Mouse (Mus musculus): Measurements from ENCODE around the gene Klf5. TPM values are rescaled to one million over a fixed set of nuclear protein-coding genes. Genes with fewer than 3 reads are reported as not detected.

Gene Klf5
- total and polyA plus RNA-seq, 3 experiments = 0.69 to 3.9 TPM; not detected in 1

DNA sequence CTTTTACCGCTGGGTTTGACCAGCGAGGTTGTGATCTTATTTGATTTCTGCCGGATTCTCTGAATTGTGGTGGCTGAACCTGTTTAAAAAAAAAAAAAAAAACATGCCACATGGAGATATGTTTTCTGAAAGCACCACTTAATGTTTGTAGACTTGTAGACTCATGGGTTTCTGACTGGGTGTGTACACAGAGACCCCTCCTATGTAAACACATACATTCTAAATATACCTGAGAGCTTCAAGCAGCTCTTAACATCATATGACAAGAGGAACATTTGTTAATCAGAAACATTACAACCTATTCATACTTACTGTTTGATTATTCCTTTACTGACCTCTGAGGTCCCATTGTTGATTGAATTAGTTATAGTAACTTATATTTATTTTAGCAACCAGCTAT is 38.1 kb downstream of the Klf5 start:
- no peaks in the 10 kb centered on the region for H3K79me2 ChIP-seq (ENCODE audit: control insufficient read depth, insufficient read depth, low read length, poor library complexity)
- H3K27me3 ChIP-seq (ENCODE audit: control insufficient read depth in 1 of 2, insufficient read depth in 2 of 2, low read length in 2 of 2) = no peaks in the 10 kb centered on the region
- peaks cover 4 to 6% of the 10 kb centered on the region in 2 experiments; a peak in 3 of 4 replicates for H3K4me1 ChIP-seq (ENCODE audit: control insufficient read depth in 1 of 2, insufficient read depth in 2 of 2, low read length in 2 of 2)
- DNase-seq (ENCODE audit: low read depth, low spot score) = no peak
- peaks cover 0 to 3% of the 10 kb centered on the region in 2 experiments; a peak in 2 of 4 replicates for H3K36me3 ChIP-seq (ENCODE audit: control insufficient read depth in 1 of 2, insufficient read depth in 2 of 2, low read length in 2 of 2)
- no peak for TF ChIP-seq ZKSCAN1 (IDR thresholded peaks at IDR 0.05; ENCODE audit: low read depth, low read length)
- no peak for TF ChIP-seq MEF2A (IDR thresholded peaks at IDR 0.05; ENCODE audit: extremely low read depth, insufficient replicate concordance, low read depth, low read length, poor library complexity, severe bottlenecking)
- no peak for TF ChIP-seq TAL1 (IDR thresholded peaks at IDR 0.05; ENCODE audit: low read length)
- TF ChIP-seq JUND (IDR thresholded peaks at IDR 0.05; ENCODE audit: low read depth, low read length) = no peak
- no peak for TF ChIP-seq GABPA (IDR thresholded peaks at IDR 0.05; ENCODE audit: low read depth, low read length)
- no peak for TF ChIP-seq GATA1 (IDR thresholded peaks at IDR 0.05; ENCODE audit: low read depth, low read length)
- TF ChIP-seq KAT2A (conservative IDR thresholded peaks at IDR 0.05; ENCODE audit: low read depth, low read length) = no peak
- H3K9me3 ChIP-seq (replicated peaks; ENCODE audit: insufficient read depth, low read length) = no peaks in the 10 kb centered on the region
- peak overlapping the region in 1 of 2 experiments; percentile 35; a peak in 1 of 4 replicates for H3K4me3 ChIP-seq (ENCODE audit: control insufficient read depth in 1 of 2, insufficient read depth in 1 of 2, low read depth in 2 of 2, low read length in 2 of 2)
- H3K9ac ChIP-seq (ENCODE audit: control insufficient read depth, low read depth, low read length, poor library complexity, severe bottlenecking) = no peak overlapping the region
- H3K27ac ChIP-seq (ENCODE audit: control insufficient read depth, low read depth, low read length) = no peak overlapping the region

- Histone ChIP-seq H3K27me3 (ENCODE audit: control insufficient read depth in 1 of 2, insufficient read depth in 2 of 2, low read length in 2 of 2) (no peaks in the 10 kb centered on the region), H3K4me3 (ENCODE audit: control insufficient read depth in 1 of 2, insufficient read depth in 1 of 2, low read depth in 2 of 2, low read length in 2 of 2) (no peak overlapping the region), H3K9me3 (replicated peaks; ENCODE audit: insufficient read depth, low read length) (no peaks in the 10 kb centered on the region), H3K4me1 (ENCODE audit: control insufficient read depth in 1 of 2, insufficient read depth in 2 of 2, low read length in 2 of 2) (peaks cover 4 to 6% of the 10 kb centered on the region in 2 experiments; a peak in 3 of 4 replicates), H3K27ac (ENCODE audit: control insufficient read depth, low read depth, low read length) (no peak overlapping the region), H3K79me2 (ENCODE audit: control insufficient read depth, insufficient read depth, low read length, poor library complexity) (no peaks in the 10 kb centered on the region), H3K9ac (ENCODE audit: control insufficient read depth, low read depth, low read length, poor library complexity, severe bottlenecking) (no peak overlapping the region), H3K36me3 (ENCODE audit: control insufficient read depth in 1 of 2, insufficient read depth in 2 of 2, low read length in 2 of 2) (peaks cover 0 to 3% of the 10 kb centered on the region in 2 experiments; a peak in 2 of 4 replicates)
- DNase-seq (ENCODE audit: low read depth, low spot score) = no peak
- TF ChIP-seq MYC (IDR thresholded peaks at IDR 0.05; ENCODE audit: low read depth, low read length) = no peak
- no peak for TF ChIP-seq TAL1 (IDR thresholded peaks at IDR 0.05; ENCODE audit: low read length)
- no peak for TF ChIP-seq KAT2A (conservative IDR thresholded peaks at IDR 0.05; ENCODE audit: low read depth, low read length)
- TF ChIP-seq POLR2AphosphoS2 (IDR thresholded peaks at IDR 0.05; ENCODE audit: low read length) = no peak
Observed at GRCm38 (mm10) chr14:99339021-99339420, 40.5 kb downstream of the Klf5 start.

GRCm38 (mm10) chr14:99339681-99340522 is 41.4 kb downstream of the Klf5 start:
- H3K4me1 ChIP-seq (ENCODE audit: control insufficient read depth in 1 of 2, insufficient read depth in 2 of 2, low read length in 2 of 2) = peaks cover 4 to 6% of the 10 kb centered on the region in 2 experiments; a peak in 3 of 4 replicates
- no peak overlapping the region for H3K27ac ChIP-seq (ENCODE audit: control insufficient read depth, low read depth, low read length)
- H3K9me3 ChIP-seq (replicated peaks; ENCODE audit: insufficient read depth, low read length) = no peaks in the 10 kb centered on the region
- H3K9ac ChIP-seq (ENCODE audit: control insufficient read depth, low read depth, low read length, poor library complexity, severe bottlenecking) = no peak overlapping the region
- no peak for DNase-seq (ENCODE audit: low read depth, low spot score)
- H3K4me3 ChIP-seq (ENCODE audit: control insufficient read depth in 1 of 2, insufficient read depth in 1 of 2, low read depth in 2 of 2, low read length in 2 of 2) = no peak overlapping the region
- no peaks in the 10 kb centered on the region for H3K27me3 ChIP-seq (ENCODE audit: control insufficient read depth in 1 of 2, insufficient read depth in 2 of 2, low read length in 2 of 2)
- peaks cover 0 to 3% of the 10 kb centered on the region in 2 experiments; a peak in 2 of 4 replicates for H3K36me3 ChIP-seq (ENCODE audit: control insufficient read depth in 1 of 2, insufficient read depth in 2 of 2, low read length in 2 of 2)
- H3K79me2 ChIP-seq (ENCODE audit: control insufficient read depth, insufficient read depth, low read length, poor library complexity) = no peaks in the 10 kb centered on the region
- TF ChIP-seq RAD21 (IDR thresholded peaks at IDR 0.05; ENCODE audit: low read depth, low read length) (no peak), POLR2A (IDR thresholded peaks at IDR 0.05; ENCODE audit: control insufficient read depth in 1 of 2, insufficient read depth in 1 of 2, low read depth in 1 of 2, low read length in 2 of 2, poor library complexity in 1 of 2) (no peak), NELFE (IDR thresholded peaks at IDR 0.05; ENCODE audit: low read depth, low read length) (no peak), SIN3A (IDR thresholded peaks at IDR 0.05; ENCODE audit: low read length) (no peak), CHD2 (IDR thresholded peaks at IDR 0.05; ENCODE audit: low read length) (no peak), USF1 (IDR thresholded peaks at IDR 0.05; ENCODE audit: low read depth, low read length) (no peak), NRF1 (IDR thresholded peaks at IDR 0.05; ENCODE audit: insufficient read depth, low read depth, low read length, poor library complexity, severe bottlenecking) (no peak), MYB (IDR thresholded peaks at IDR 0.05; ENCODE audit: low read depth, low read length) (no peak), MAFK (IDR thresholded peaks at IDR 0.05; ENCODE audit: borderline replicate concordance, low read depth, low read length) (no peak), MAZ (IDR thresholded peaks at IDR 0.05; ENCODE audit: low read depth, low read length) (no peak), USF2 (IDR thresholded peaks at IDR 0.05; ENCODE audit: borderline replicate concordance in 1 of 2, insufficient read depth in 1 of 2, low read depth in 1 of 2, low read length in 2 of 2) (no peak), SMC3 (IDR thresholded peaks at IDR 0.05; ENCODE audit: low read depth, low read length) (no peak), ZKSCAN1 (IDR thresholded peaks at IDR 0.05; ENCODE audit: low read depth, low read length) (no peak), POLR2AphosphoS2 (IDR thresholded peaks at IDR 0.05; ENCODE audit: low read length) (no peak), EP300 (IDR thresholded peaks at IDR 0.05; ENCODE audit: low read depth in 1 of 2, low read length in 2 of 2) (no peak), TAL1 (IDR thresholded peaks at IDR 0.05; ENCODE audit: low read length) (no peak), HCFC1 (IDR thresholded peaks at IDR 0.05; ENCODE audit: low read depth, low read length) (no peak)

Data from MEL (cell line).